Comparison of ENCODE assay signal across 10 mouse cellular contexts in the genomic region with DNA sequence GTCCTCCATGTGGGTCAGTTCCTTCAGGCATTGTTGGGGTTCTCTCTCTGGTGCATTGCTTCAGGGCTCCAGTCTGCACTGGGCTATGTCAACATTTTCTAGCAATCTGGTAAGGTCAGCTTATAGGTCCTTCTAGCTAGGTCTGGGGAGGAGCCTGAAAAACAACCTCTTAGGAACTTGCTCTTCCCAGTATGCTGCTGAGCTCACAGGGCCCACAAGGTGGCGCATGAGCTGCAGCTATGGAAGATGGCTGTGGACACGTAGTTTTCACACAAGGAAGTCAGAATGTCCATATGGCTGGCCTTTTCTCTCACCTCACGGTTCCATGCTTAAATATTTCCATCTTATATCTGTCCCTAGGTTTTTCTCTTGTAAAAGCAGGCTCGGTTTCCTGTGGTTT. TPM values are rescaled to one million over a fixed set of nuclear protein-coding genes. Genes with fewer than 3 reads are reported as not detected.
DNase-seq lines count a peak whose midpoint lies in the region; ATAC-seq and TF ChIP-seq lines count a peak whose summit lies in the region.
"Had no signal": no experiment of that assay in that cellular context is flagged by ENCODE, and none has a peak within 500 bp of the region (broad histone marks: within the 10 kb centered on the region; RNA-seq: fewer than 3 reads in every experiment).

No protein-coding gene starts in this region.

- DNase-seq in heart, postnatal 0 days (ENCODE audit: low spot score) = peak; percentile 28
- DNase-seq in brain, embryonic 18.5 days (ENCODE audit: low read depth, low spot score) = peak; percentile 49
- peak; percentile 84 for DNase-seq in forebrain, embryonic 11.5 days (ENCODE audit: low spot score)
- peak; percentile 70 for DNase-seq in kidney, adult 2 months
- peak; percentile 60 to 85 for DNase-seq in left cerebral cortex, postnatal 14 days (ENCODE audit: low spot score in 2 of 2)
- peak; percentile 79 for DNase-seq in neural tube, embryonic 11.5 days (ENCODE audit: low spot score)
- DNase-seq in urinary bladder, postnatal 4 days (ENCODE audit: low spot score in 2 of 2) = peak; percentile 26 to 66

- H3K36me3 ChIP-seq in heart, postnatal 0 days (replicated peaks; ENCODE audit: control insufficient read depth, insufficient read depth, low read length) = no peaks in the 10 kb centered on the region
- H3K36me3 ChIP-seq in heart, embryonic 12.5 days = no peaks in the 10 kb centered on the region
- no peaks in the 10 kb centered on the region for H3K36me3 ChIP-seq in forebrain, embryonic 11.5 days (ENCODE audit: control insufficient read depth, insufficient read depth, low read length)
- no peaks in the 10 kb centered on the region for H3K36me3 ChIP-seq in kidney, adult 2 months (ENCODE audit: control insufficient read depth, insufficient read depth, low read length)
- no peaks in the 10 kb centered on the region for H3K36me3 ChIP-seq in neural tube, embryonic 11.5 days (ENCODE audit: control insufficient read depth, insufficient read depth, low read length)
- H3K36me3 ChIP-seq: G1E; lung, embryonic 15.5 days had no signal

- no peaks in the 10 kb centered on the region for H3K9me3 ChIP-seq in heart, postnatal 0 days (replicated peaks; ENCODE audit: control insufficient read depth, low read length)
- 0 out of 2 replicates have a peak, but pooled peaks cover 11% of the 10 kb centered on the region for H3K9me3 ChIP-seq in heart, embryonic 12.5 days (replicated peaks)
- no peaks in the 10 kb centered on the region for H3K9me3 ChIP-seq in forebrain, embryonic 11.5 days (ENCODE audit: control insufficient read depth, low read length)
- H3K9me3 ChIP-seq in neural tube, embryonic 11.5 days (ENCODE audit: control insufficient read depth, low read length) = no peaks in the 10 kb centered on the region
- H3K9me3 ChIP-seq: lung, embryonic 15.5 days had no signal

- no peak overlapping the region for H3K4me3 ChIP-seq in heart, postnatal 0 days (ENCODE audit: low read depth, low read length)
- no peak overlapping the region for H3K4me3 ChIP-seq in heart, embryonic 12.5 days
- H3K4me3 ChIP-seq in forebrain, embryonic 11.5 days (ENCODE audit: low read depth, low read length) = no peak overlapping the region
- H3K4me3 ChIP-seq in kidney, adult 2 months (ENCODE audit: insufficient read depth, low read depth, low read length) = no peak overlapping the region
- no peak overlapping the region for H3K4me3 ChIP-seq in neural tube, embryonic 11.5 days (ENCODE audit: low read depth, low read length)
- H3K4me3 ChIP-seq: lung, embryonic 15.5 days had no signal

- no peaks in the 10 kb centered on the region for H3K27me3 ChIP-seq in heart, postnatal 0 days (ENCODE audit: control insufficient read depth, insufficient read depth, low read length)
- no peaks in the 10 kb centered on the region for H3K27me3 ChIP-seq in heart, embryonic 12.5 days (replicated peaks)
- H3K27me3 ChIP-seq in forebrain, embryonic 11.5 days (ENCODE audit: control insufficient read depth, insufficient read depth, low read length) = no peaks in the 10 kb centered on the region
- no peaks in the 10 kb centered on the region for H3K27me3 ChIP-seq in kidney, adult 2 months (replicated peaks; ENCODE audit: control insufficient read depth, insufficient read depth, low read length)
- no peaks in the 10 kb centered on the region for H3K27me3 ChIP-seq in neural tube, embryonic 11.5 days (ENCODE audit: control insufficient read depth, insufficient read depth, low read length)
- H3K27me3 ChIP-seq: lung, embryonic 15.5 days had no signal

- no peak for TF ChIP-seq POLR2A in kidney, adult 2 months (IDR thresholded peaks at IDR 0.05; ENCODE audit: low read depth, low read length)

- TF ChIP-seq EP300 in heart, postnatal 0 days (IDR thresholded peaks at IDR 0.05; ENCODE audit: low read depth) = no peak

- WGBS in heart, postnatal 0 days = 4% methylated on average over 4 of the region's 4 CpGs
- WGBS in heart, embryonic 12.5 days = 4% methylated on average over 4 of the region's 4 CpGs
- 5% methylated on average over 4 of the region's 4 CpGs for WGBS in forebrain, embryonic 11.5 days
- WGBS in kidney, adult 2 months = 4% methylated on average over 4 of the region's 4 CpGs
- WGBS in neural tube, embryonic 11.5 days = 7% methylated on average over 4 of the region's 4 CpGs

- H3K9ac ChIP-seq in heart, postnatal 0 days (replicated peaks; ENCODE audit: low read depth, low read length) = no peak overlapping the region
- no peak overlapping the region for H3K9ac ChIP-seq in heart, embryonic 12.5 days
- H3K9ac ChIP-seq in forebrain, embryonic 11.5 days (ENCODE audit: low read length) = no peak overlapping the region
- no peak overlapping the region for H3K9ac ChIP-seq in neural tube, embryonic 11.5 days (ENCODE audit: low read length)
- H3K9ac ChIP-seq: lung, embryonic 15.5 days had no signal

- intact Hi-C loops in left cerebral cortex, postnatal 14 days (cut with DNase I) = loop anchor here (2.0 to 5.0 kb wide), 2 partner anchors 593 to 765 kb away; no protein-coding TSS in a partner anchor

- H3K27ac ChIP-seq in heart, postnatal 0 days (ENCODE audit: low read depth) = no peak overlapping the region
- no peak overlapping the region for H3K27ac ChIP-seq in heart, embryonic 12.5 days (ENCODE audit: poor library complexity, severe bottlenecking)
- no peak overlapping the region for H3K27ac ChIP-seq in forebrain, embryonic 11.5 days (ENCODE audit: low read depth, low read length)
- no peak overlapping the region for H3K27ac ChIP-seq in kidney, adult 2 months (ENCODE audit: insufficient read depth, low read depth, low read length)
- H3K27ac ChIP-seq in neural tube, embryonic 11.5 days (ENCODE audit: low read depth, low read length) = no peak overlapping the region
- H3K27ac ChIP-seq: lung, embryonic 15.5 days had no signal

- ATAC-seq in heart, postnatal 0 days (ENCODE audit: insufficient read depth, low read depth) = no peak
- no peak for ATAC-seq in heart, embryonic 12.5 days (ENCODE audit: insufficient number of reproducible peaks, low FRiP score)
- 0 out of 2 replicates have a peak, but pooled peaks have one; percentile 46 for ATAC-seq in forebrain, embryonic 11.5 days (replicated peaks; ENCODE audit: low FRiP score)
- no peak for ATAC-seq in neural tube, embryonic 11.5 days (ENCODE audit: insufficient read depth, low FRiP score, low TSS enrichment)

- peak; percentile 70 for TF ChIP-seq CTCF in heart, postnatal 0 days (IDR thresholded peaks at IDR 0.05; ENCODE audit: low read depth)
- peak; percentile 76 for TF ChIP-seq CTCF in kidney, adult 2 months (conservative IDR thresholded peaks at IDR 0.05; ENCODE audit: insufficient read depth, insufficient read length, low read depth, low read length)

- H3K4me2 ChIP-seq in heart, postnatal 0 days (ENCODE audit: low read depth, low read length) = no peak overlapping the region
- H3K4me2 ChIP-seq in heart, embryonic 12.5 days = no peak overlapping the region
- H3K4me2 ChIP-seq in forebrain, embryonic 11.5 days (ENCODE audit: low read depth, low read length, severe bottlenecking) = no peak overlapping the region
- H3K4me2 ChIP-seq in neural tube, embryonic 11.5 days (ENCODE audit: low read depth) = no peak overlapping the region
- H3K4me2 ChIP-seq: lung, embryonic 15.5 days had no signal

- no peaks in the 10 kb centered on the region for H3K4me1 ChIP-seq in heart, postnatal 0 days (ENCODE audit: control insufficient read depth, insufficient read depth)
- H3K4me1 ChIP-seq in heart, embryonic 12.5 days (replicated peaks) = 0 out of 2 replicates have a peak, but pooled peaks cover 2% of the 10 kb centered on the region
- H3K4me1 ChIP-seq in forebrain, embryonic 11.5 days (replicated peaks; ENCODE audit: control insufficient read depth, insufficient read depth, low read length) = no peaks in the 10 kb centered on the region
- H3K4me1 ChIP-seq in kidney, adult 2 months (ENCODE audit: control insufficient read depth, insufficient read depth, low read length) = no peaks in the 10 kb centered on the region
- no peaks in the 10 kb centered on the region for H3K4me1 ChIP-seq in neural tube, embryonic 11.5 days (ENCODE audit: control insufficient read depth, insufficient read depth, low read length)
- H3K4me1 ChIP-seq: lung, embryonic 15.5 days had no signal

RNA-seq across cellular contexts. Expression of a gene that starts 24.8 kb away (rescaled TPM):
- not detected in 2 replicates for total RNA-seq in heart, postnatal 0 days (2014; rRNA removed; ENCODE audit: low replicate concordance)
- not detected in 2 replicates for polyA plus RNA-seq in heart, postnatal 0 days (2015; fragmentation: Nextera tagmentation; extraction: Ambion mirVana)
- polyA plus RNA-seq in heart, embryonic 12.5 days (2016; fragmentation: Nextera tagmentation; extraction: Ambion mirVana) = not detected in 2 replicates
- polyA plus RNA-seq in forebrain, embryonic 11.5 days (2014; fragmentation: Nextera tagmentation; extraction: Ambion mirVana) = 0.09 TPM in 1 of 2 replicates, not detected in the other
- polyA plus RNA-seq in kidney, adult 2 months (2012; rRNA removed) = not detected in 2 replicates
- under 1 TPM in 1 of 2 experiments, not detected in 1; 0.11 TPM for total RNA-seq in left cerebral cortex, postnatal 14 days (2021)
- 0.11 TPM in 1 of 2 replicates, not detected in the other for polyA plus RNA-seq in neural tube, embryonic 11.5 days (2014; fragmentation: Nextera tagmentation; extraction: Ambion mirVana)
- polyA plus RNA-seq: G1E; lung, embryonic 15.5 days had no signal

Comparison
In these comparisons a context has a peak if more than half of its experiments do, and no peak if none do; other contexts are left out.
1. DNase-seq: peak in every context shown above with its lines; median percentile 84 in forebrain, embryonic 11.5 days; 79 in neural tube, embryonic 11.5 days; 72 in left cerebral cortex, postnatal 14 days; 70 in kidney, adult 2 months; 49 in brain, embryonic 18.5 days; 46 in urinary bladder, postnatal 4 days; 28 in heart, postnatal 0 days.